Mouse (Mus musculus): Measurements from ENCODE around the gene Dlg2.

Gene Dlg2

GRCm38 (mm10) chr7:91218321-91218987 lies 742.0 kb downstream of the Dlg2 start:
- ATAC-seq (ENCODE audit: insufficient number of reproducible peaks, low FRiP score, low TSS enrichment), result peak; percentile 70

GRCm38 (mm10) chr7:91226442-91226841 lies 750.0 kb downstream of the Dlg2 start:
- ATAC-seq (ENCODE audit: insufficient number of reproducible peaks, low FRiP score, low TSS enrichment), result peak; percentile 92

DNA sequence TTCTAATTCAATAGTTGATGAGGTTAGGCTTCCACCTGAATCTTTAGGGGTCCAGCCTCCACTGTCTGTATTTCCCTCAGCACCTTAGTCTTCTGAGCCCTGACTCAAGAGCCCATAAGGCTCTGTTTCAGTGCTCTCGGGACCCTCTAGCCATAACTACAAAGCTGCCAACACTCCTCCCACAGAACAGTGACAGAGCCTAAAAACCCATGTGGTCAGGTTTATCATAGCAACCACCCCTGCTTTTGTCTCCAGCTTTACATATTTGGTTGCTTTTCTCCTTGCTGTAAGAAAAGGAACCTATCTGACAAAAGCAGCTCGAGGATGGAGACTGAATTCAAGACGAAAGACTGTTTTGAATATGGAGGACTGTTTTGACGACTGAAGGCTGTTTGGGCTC lies 765.2 kb downstream of the Dlg2 start:
- no peak for ATAC-seq (ENCODE audit: insufficient number of reproducible peaks, low FRiP score, low TSS enrichment)

DNA sequence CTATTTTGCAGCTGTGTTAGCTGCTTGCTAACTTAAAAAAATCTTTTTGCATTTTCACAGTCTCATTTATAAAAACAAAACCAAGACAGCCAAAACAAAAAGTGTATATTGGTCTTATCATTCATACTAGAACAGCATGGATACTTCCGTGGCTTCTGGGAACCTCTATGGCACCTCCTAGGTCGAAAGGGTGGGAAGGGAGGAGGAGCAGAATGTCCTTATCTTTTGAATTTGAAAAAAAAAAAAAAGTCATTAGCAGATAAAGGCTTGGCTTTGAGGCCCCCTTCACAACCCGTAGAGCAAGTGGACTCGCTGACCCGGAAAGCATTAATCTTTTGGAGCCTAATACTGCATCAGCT lies 785.2 kb downstream of the Dlg2 start:
- no peak for ATAC-seq (ENCODE audit: insufficient number of reproducible peaks, low FRiP score, low TSS enrichment)

- ATAC-seq (ENCODE audit: insufficient number of reproducible peaks, low FRiP score, low TSS enrichment), result peak; percentile 90
Measured at GRCm38 (mm10) chr7:91262031-91262951, 785.8 kb downstream of the Dlg2 start.

GRCm38 (mm10) chr7:91262998-91263397 lies 786.5 kb downstream of the Dlg2 start:
- peak; percentile 34; the same call in 1 of the 2 replicates for ATAC-seq (ENCODE audit: insufficient number of reproducible peaks, low FRiP score, low TSS enrichment)

- no peak for ATAC-seq (ENCODE audit: insufficient number of reproducible peaks, low FRiP score, low TSS enrichment)
Measured at GRCm38 (mm10) chr7:91267764-91268163, 791.3 kb downstream of the Dlg2 start.

DNA sequence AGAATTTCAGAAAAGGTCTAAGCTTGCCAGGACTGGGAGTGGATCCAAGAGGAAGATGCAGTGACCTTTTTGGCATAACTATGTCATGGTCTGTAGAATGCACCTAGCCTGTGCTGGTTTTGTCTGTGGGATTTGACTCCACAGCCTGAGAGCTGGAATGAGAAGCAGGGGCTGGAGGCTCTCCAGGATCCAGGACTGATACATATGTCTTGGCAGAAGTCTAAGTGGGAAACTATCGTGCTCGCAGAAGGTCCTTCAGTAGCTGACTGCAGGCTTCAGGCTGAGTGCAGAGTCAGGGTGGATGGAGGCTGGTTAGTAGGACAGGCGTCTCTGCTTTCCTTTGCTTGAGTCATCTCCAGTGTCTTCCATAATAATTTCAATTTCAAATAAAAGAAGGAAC lies 807.7 kb downstream of the Dlg2 start:
- peak; percentile 100 for ATAC-seq (ENCODE audit: insufficient number of reproducible peaks, low FRiP score, low TSS enrichment)

DNA sequence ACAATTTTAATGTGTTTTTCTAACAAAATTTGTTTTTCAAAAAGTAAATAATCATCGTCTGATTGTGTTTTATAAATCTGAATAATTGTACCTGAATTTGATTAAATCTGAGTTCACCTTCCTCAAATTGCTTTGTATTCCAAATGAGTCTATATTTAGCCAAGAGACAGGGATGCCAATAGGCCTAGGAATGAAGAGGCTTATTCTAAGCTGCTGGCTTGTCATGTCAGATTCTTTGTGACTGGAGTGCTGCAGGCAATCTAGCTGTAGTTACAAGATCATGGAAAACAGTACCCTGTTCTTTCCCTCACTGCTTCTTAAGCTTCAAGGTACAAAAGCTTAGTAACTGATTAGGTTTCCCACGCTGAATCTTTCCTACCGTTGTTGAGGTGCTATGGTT lies 811.9 kb downstream of the Dlg2 start:
- ATAC-seq (ENCODE audit: insufficient number of reproducible peaks, low FRiP score, low TSS enrichment), result no peak

GRCm38 (mm10) chr7:91296127-91296526 lies 819.7 kb downstream of the Dlg2 start:
- no peak for ATAC-seq (ENCODE audit: insufficient number of reproducible peaks, low FRiP score, low TSS enrichment)

- no peak for ATAC-seq (ENCODE audit: insufficient number of reproducible peaks, low FRiP score, low TSS enrichment)
Measured at GRCm38 (mm10) chr7:91311177-91311576, 834.7 kb downstream of the Dlg2 start.

DNA sequence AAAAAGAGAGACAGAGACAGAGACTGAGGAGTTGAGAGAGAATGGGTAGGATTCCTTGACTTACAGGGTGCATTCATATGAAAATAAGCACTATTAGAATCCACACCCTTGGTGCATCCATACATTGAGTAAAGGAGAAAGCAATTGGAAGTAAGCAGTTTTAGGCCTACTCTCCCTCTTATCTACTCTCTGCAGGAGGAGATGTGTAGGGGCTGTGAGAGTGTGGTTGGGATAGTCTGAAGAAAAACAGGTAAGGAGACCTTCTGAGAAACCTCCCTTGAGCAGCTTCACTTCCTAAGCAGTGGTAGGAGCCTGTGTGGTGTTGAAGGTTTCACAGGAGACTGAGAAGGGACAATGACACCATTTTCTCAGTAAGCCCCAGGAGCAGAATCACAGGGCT lies 868.6 kb downstream of the Dlg2 start:
- no peak for ATAC-seq (ENCODE audit: insufficient number of reproducible peaks, low FRiP score, low TSS enrichment)

- ATAC-seq (ENCODE audit: insufficient number of reproducible peaks, low FRiP score, low TSS enrichment), result no peak
Measured at GRCm38 (mm10) chr7:91369821-91370321, 893.4 kb downstream of the Dlg2 start.

- no peak for ATAC-seq (ENCODE audit: insufficient number of reproducible peaks, low FRiP score, low TSS enrichment)
Measured at GRCm38 (mm10) chr7:91382281-91382680, 905.8 kb downstream of the Dlg2 start.

GRCm38 (mm10) chr7:91383873-91384272 lies 907.4 kb downstream of the Dlg2 start:
- no peak for ATAC-seq (ENCODE audit: insufficient number of reproducible peaks, low FRiP score, low TSS enrichment)

DNA sequence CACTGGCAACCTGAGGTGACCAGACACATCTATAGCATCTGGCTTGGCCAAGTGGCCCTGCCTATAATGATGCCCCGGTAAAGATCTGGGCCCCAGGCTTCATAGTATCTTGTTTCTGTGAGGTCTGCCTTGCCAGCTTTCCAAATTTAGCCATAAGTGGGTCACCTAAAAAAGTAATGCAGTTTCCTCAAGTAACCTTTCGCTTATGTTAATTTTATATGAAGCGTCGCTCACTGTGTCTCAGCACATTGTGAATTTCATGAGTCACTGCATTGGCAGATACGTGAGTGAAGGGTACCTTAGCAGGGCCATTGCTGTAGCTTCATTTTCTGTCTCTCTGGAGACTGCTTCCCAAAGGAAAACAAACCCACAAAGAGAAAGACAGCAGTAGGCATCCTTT lies 912.8 kb downstream of the Dlg2 start:
- ATAC-seq (ENCODE audit: insufficient number of reproducible peaks, low FRiP score, low TSS enrichment), result 0 out of 2 replicates have a peak, but pooled peaks have one; percentile 56

GRCm38 (mm10) chr7:91397827-91398226 lies 921.4 kb downstream of the Dlg2 start:
- ATAC-seq (ENCODE audit: insufficient number of reproducible peaks, low FRiP score, low TSS enrichment), result no peak

DNA sequence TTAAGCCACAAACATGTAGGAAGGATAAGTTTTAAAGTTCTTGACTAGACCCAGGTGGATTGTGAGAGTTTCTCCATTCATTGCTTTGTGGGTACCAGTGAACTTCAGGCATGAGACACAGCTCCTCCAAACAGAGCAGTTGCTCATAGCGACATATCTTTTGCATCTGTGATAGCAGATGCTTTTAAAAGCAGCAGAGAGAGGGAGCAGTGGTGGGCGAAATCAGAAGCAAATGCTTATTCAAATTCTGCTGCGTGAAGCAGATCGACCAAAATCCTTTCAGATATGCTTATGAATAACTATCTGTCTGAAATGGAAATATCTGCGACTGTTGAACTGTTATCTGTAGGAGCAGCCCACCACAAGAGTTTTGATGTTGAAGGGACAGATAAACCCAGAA lies 935.6 kb downstream of the Dlg2 start:
- ATAC-seq (ENCODE audit: insufficient number of reproducible peaks, low FRiP score, low TSS enrichment), result no peak

GRCm38 (mm10) chr7:91414150-91414549 lies 937.7 kb downstream of the Dlg2 start:
- ATAC-seq (ENCODE audit: insufficient number of reproducible peaks, low FRiP score, low TSS enrichment), result no peak

DNA sequence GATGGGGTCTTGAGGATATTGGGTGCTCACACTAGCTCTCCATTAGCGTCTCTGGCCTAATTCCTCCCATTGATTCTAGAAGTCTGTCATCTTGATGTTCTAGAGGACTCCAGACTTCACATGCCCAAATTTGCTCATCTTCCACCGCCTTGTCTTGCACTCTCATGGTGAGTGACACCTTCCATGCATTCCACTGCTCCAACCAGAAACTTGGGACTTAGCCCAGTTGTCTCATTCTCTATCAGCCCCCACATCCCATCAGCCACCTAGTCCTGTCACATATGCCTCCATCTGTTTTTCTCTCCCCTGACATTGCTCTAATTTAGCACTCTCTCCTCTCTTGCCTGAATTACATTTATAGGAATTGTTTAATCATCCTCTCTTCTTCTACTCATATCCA lies 938.3 kb downstream of the Dlg2 start:
- 0 out of 2 replicates have a peak, but pooled peaks have one; percentile 20 for ATAC-seq (ENCODE audit: insufficient number of reproducible peaks, low FRiP score, low TSS enrichment)

DNA sequence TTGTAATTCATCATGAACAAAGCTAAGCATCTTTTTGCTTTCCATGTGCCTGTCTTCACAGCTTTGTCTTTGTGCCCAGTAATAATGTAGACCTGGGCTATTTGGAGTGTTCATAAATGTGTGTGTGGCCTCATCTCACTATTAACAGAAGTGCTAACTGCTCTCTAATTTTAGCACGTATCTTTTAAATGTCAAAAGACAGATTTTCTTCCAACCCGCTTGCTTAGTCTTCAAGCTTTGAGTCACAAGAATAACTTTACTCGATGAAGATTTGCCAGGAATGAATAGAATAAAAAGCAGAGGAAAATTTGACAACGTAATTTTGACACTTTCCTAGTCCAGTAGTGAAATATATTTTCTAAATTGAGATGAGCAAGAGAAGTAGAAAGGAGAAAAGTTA lies 943.7 kb downstream of the Dlg2 start:
- ATAC-seq (ENCODE audit: insufficient number of reproducible peaks, low FRiP score, low TSS enrichment), result no peak
